Mouse (Mus musculus) spleen, adult 2 months (tissue): Measurements from ENCODE around the gene Krt39.

ENCODE experiments used
- CTCF ChIP-seq: fragments of 200-500 bp; IDR thresholded peaks from 2 replicates; pipeline ENCODE4 v1.5.1; 2011; ENCODE audit warnings: mild to moderate bottlenecking, inconsistent platforms; ENCODE audit not compliant: insufficient read depth, insufficient read length, insufficient replicate concordance; ENCODE audit errors: extremely low read depth
- POLR2A ChIP-seq: fragments of 200-500 bp; IDR thresholded peaks from 2 replicates; pipeline ENCODE4 v1.6.1; 2011; ENCODE audit warnings: low read depth, low read length, inconsistent platforms

DNA sequence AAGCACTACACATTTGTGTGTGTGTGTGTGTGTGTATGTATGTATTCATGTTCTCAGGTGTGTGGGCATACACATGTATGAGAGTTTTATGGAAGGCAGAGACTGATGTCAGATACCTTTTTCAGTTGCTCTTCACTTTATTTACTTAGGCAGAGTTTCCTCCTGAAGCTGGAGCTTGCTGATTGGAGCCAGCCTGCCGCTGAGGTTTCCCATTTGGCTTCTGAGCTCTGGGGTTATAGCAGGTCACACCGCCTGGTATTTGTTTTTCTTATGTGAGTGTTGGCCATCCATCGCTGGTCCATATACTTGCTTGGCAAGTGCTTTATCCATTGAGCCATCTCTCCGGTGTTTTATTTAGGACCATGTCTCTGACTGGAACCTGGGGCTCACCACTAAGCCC lies 51.9 kb downstream of the Krt39 start:
- TF ChIP-seq POLR2A (no peak), CTCF (no peak)
